Mouse (Mus musculus): ENCODE data around the gene Padi3. TPM values are rescaled to one million over a fixed set of nuclear protein-coding genes. Genes with fewer than 3 reads are reported as not detected.

The Padi3 gene
- polyA plus RNA-seq, 1 experiment from 2014 or later, result not detected

- no peak for ATAC-seq (replicated peaks)
- Histone ChIP-seq H3K27ac (no peak overlapping the region), H3K9ac (no peak overlapping the region), H3K4me1 (no peaks in the 10 kb centered on the region), H3K9me3 (no peaks in the 10 kb centered on the region), H3K27me3 (replicated peaks) (no peaks in the 10 kb centered on the region), H3K4me2 (no peak overlapping the region), H3K36me3 (replicated peaks) (no peaks in the 10 kb centered on the region), H3K4me3 (no peak overlapping the region)
- 93% methylated on average over 6 of the region's 6 CpGs for WGBS
Observed at GRCm38 (mm10) chr4:140741401-140741800, 69.0 kb downstream of the Padi3 start.

- Histone ChIP-seq H3K27me3 (replicated peaks) (no peaks in the 10 kb centered on the region), H3K4me1 (no peaks in the 10 kb centered on the region), H3K27ac (no peak overlapping the region), H3K4me2 (no peak overlapping the region), H3K36me3 (replicated peaks) (no peaks in the 10 kb centered on the region), H3K4me3 (no peak overlapping the region), H3K9me3 (no peaks in the 10 kb centered on the region), H3K9ac (no peak overlapping the region)
- no peak for ATAC-seq (replicated peaks)
- WGBS, result 86% methylated on average over 11 of the region's 11 CpGs
Observed at GRCm38 (mm10) chr4:140740655-140741054, 69.8 kb downstream of the Padi3 start.

Other genes starting within 250 kb of the Padi3 start
- gene Arhgef10l, start 144.6 kb downstream of the Padi3 start, polyA plus RNA-seq (2015; fragmentation: Nextera tagmentation; extraction: Ambion mirVana), result 30.7 and 31.5 TPM in 2 replicates
- gene Rcc2, start 110.1 kb downstream of the Padi3 start, polyA plus RNA-seq (2015; fragmentation: Nextera tagmentation; extraction: Ambion mirVana), result 28.1 and 34.9 TPM in 2 replicates
- 0.12 TPM in 1 of 2 replicates, not detected in the other for gene Padi6, start 68.0 kb downstream of the Padi3 start, polyA plus RNA-seq (2015; fragmentation: Nextera tagmentation; extraction: Ambion mirVana)
- 0.11 and 0.19 TPM in 2 replicates for gene Padi4, start 36.4 kb downstream of the Padi3 start, polyA plus RNA-seq (2015; fragmentation: Nextera tagmentation; extraction: Ambion mirVana)
- gene Padi1, start 35.1 kb upstream of the Padi3 start, polyA plus RNA-seq (2015; fragmentation: Nextera tagmentation; extraction: Ambion mirVana), result 0.04 TPM in 1 of 2 replicates, not detected in the other
- gene Padi2, start 95.7 kb upstream of the Padi3 start, polyA plus RNA-seq (2015; fragmentation: Nextera tagmentation; extraction: Ambion mirVana), result 1.2 and 1.4 TPM in 2 replicates
- 442 and 447 TPM in 2 replicates for gene Sdhb, start 150.6 kb upstream of the Padi3 start, polyA plus RNA-seq (2015; fragmentation: Nextera tagmentation; extraction: Ambion mirVana)
- 189 and 193 TPM in 2 replicates for gene Atp13a2, start 176.2 kb upstream of the Padi3 start, polyA plus RNA-seq (2015; fragmentation: Nextera tagmentation; extraction: Ambion mirVana)
- gene Mfap2, start 199.8 kb upstream of the Padi3 start, polyA plus RNA-seq (2015; fragmentation: Nextera tagmentation; extraction: Ambion mirVana), result 153 and 181 TPM in 2 replicates
- gene Crocc, start 249.9 kb upstream of the Padi3 start, polyA plus RNA-seq (2015; fragmentation: Nextera tagmentation; extraction: Ambion mirVana), result 7.0 and 8.9 TPM in 2 replicates

Measured in midbrain, embryonic 15.5 days (tissue).